Mouse (Mus musculus): ENCODE measurements at regions not wholly inside any gene's neighbourhood (a gene's known extent, or its start where the extent isn't known, plus 50 kb on each side); places are given as distances from the start of the nearest gene placed in this dataset.

GRCm38 (mm10) chr3:34338100-34338499 lies 257.0 kb upstream of the Dnajc19 start:
- H3K4me2 ChIP-seq: no peak overlapping the region
- no peak for ATAC-seq (ENCODE audit: insufficient number of reproducible peaks, low FRiP score)
- 71% methylated on average over 9 of the region's 9 CpGs for WGBS

GRCm38 (mm10) chr3:34333555-34333954 lies 252.4 kb upstream of the Dnajc19 start:
- no peak overlapping the region for H3K4me3 ChIP-seq
- H3K36me3 ChIP-seq: no peaks in the 10 kb centered on the region
- H3K9me3 ChIP-seq (replicated peaks): no peaks in the 10 kb centered on the region
- no peak overlapping the region for H3K27ac ChIP-seq (ENCODE audit: poor library complexity, severe bottlenecking)
- 61% methylated on average over 4 of the region's 4 CpGs for WGBS
- ATAC-seq (ENCODE audit: insufficient number of reproducible peaks, low FRiP score): no peak
- H3K4me2 ChIP-seq: no peak overlapping the region
- no peaks in the 10 kb centered on the region for H3K4me1 ChIP-seq (replicated peaks)
- H3K9ac ChIP-seq: no peak overlapping the region
- H3K27me3 ChIP-seq (replicated peaks): 0 out of 2 replicates have a peak, but pooled peaks cover 8% of the 10 kb centered on the region

More at GRCm38 (mm10) chr3:34338100-34338499, 257.0 kb upstream of the Dnajc19 start:
- H3K36me3 ChIP-seq: no peaks in the 10 kb centered on the region
- no peak overlapping the region for H3K4me3 ChIP-seq
- no peaks in the 10 kb centered on the region for H3K4me1 ChIP-seq (replicated peaks)
- no peak overlapping the region for H3K9ac ChIP-seq
- no peaks in the 10 kb centered on the region for H3K27me3 ChIP-seq (replicated peaks)
- H3K27ac ChIP-seq (ENCODE audit: poor library complexity, severe bottlenecking): no peak overlapping the region
- H3K9me3 ChIP-seq (replicated peaks): no peaks in the 10 kb centered on the region

DNA sequence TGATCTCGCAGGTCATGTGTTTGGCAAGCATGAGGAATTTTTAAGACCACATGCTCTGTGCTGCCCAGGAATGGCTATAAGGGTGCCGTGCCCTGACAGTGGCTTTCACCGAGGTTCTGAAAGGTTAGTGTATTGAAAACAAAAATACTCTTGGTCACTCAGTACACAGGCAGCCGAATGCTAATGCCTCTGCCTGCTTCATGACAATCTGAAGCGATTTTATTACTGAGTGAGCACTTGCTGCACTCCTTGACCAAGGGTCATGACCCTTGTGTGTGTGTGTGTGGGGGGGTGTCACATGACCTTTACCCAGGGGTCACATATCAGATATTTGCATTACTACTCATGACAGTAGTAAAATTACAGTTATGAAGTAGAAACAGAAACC lies 250.8 kb upstream of the Dnajc19 start:
- H3K27me3 ChIP-seq (replicated peaks): 0 out of 2 replicates have a peak, but pooled peaks cover 8% of the 10 kb centered on the region
- H3K36me3 ChIP-seq: no peaks in the 10 kb centered on the region
- 53% methylated on average over 5 of the region's 5 CpGs for WGBS
- H3K4me1 ChIP-seq (replicated peaks): no peaks in the 10 kb centered on the region
- no peak overlapping the region for H3K27ac ChIP-seq (ENCODE audit: poor library complexity, severe bottlenecking)
- no peak for ATAC-seq (ENCODE audit: insufficient number of reproducible peaks, low FRiP score)
- no peak overlapping the region for H3K9ac ChIP-seq
- H3K4me2 ChIP-seq: no peak overlapping the region
- no peaks in the 10 kb centered on the region for H3K9me3 ChIP-seq (replicated peaks)
- H3K4me3 ChIP-seq: no peak overlapping the region

DNA sequence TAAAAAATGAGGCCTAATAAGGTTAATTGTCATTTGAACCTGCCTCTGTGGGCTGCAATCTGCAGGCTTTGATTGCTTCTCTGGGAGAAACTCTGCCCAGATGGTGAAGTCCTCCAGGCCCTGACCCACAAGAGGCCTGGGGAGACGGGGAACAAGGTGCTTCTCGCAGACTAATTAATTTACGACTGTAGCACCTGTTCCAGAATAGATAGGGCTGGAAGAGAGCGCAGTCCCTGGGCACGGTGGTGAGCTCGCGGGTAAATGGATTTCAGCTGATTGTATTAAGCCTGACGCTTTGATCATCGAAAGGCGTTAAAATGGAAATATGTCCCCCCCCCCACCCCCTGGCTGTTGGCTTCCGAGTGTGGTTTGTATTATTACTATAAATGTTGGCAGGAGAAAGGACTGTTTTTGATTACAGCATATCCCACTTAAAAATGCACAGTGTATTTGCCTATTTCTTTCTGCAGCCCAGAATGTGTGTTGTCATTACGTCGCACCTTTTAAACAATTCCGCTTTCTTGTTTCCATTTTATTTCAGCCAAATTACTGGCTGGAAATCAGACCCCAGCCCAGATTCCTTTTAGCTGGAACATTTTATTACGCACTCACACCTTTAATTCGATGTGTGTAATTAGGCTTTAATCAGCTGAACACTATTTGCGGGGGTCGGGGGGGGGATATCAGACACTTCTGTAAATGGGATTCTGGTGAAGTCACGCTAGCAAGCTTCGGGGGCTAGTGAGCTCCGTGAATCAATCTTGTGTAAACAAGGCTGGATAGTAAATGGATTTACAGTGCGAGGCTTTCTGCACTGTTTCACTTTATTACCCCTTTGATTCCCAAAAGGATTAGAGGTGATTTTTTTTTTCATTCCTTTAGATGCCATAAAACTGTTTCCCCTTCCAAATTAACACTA lies 250.1 kb upstream of the Dnajc19 start:
- Histone ChIP-seq H3K9ac (no peak overlapping the region), H3K36me3 (no peaks in the 10 kb centered on the region), H3K27me3 (replicated peaks) (0 out of 2 replicates have a peak, but pooled peaks cover 10% of the 10 kb centered on the region), H3K4me1 (replicated peaks) (no peaks in the 10 kb centered on the region), H3K27ac (ENCODE audit: poor library complexity, severe bottlenecking) (no peak overlapping the region), H3K4me2 (no peak overlapping the region), H3K4me3 (no peak overlapping the region), H3K9me3 (replicated peaks) (no peaks in the 10 kb centered on the region)
- WGBS: 53% methylated on average over 22 of the region's 22 CpGs
- ATAC-seq (ENCODE audit: insufficient number of reproducible peaks, low FRiP score): no peak

- WGBS: 20% methylated on average over 2 of the region's 2 CpGs
- Histone ChIP-seq H3K27ac (ENCODE audit: poor library complexity, severe bottlenecking) (no peak overlapping the region), H3K36me3 (no peaks in the 10 kb centered on the region), H3K27me3 (replicated peaks) (0 out of 2 replicates have a peak, but pooled peaks cover 12% of the 10 kb centered on the region), H3K4me1 (replicated peaks) (no peaks in the 10 kb centered on the region), H3K9me3 (replicated peaks) (no peaks in the 10 kb centered on the region), H3K4me2 (no peak overlapping the region), H3K4me3 (no peak overlapping the region), H3K9ac (no peak overlapping the region)
- ATAC-seq (ENCODE audit: insufficient number of reproducible peaks, low FRiP score): no peak
Measured at GRCm38 (mm10) chr3:34328865-34329264, 247.7 kb upstream of the Dnajc19 start.

- 74% methylated on average over 1 of the region's 1 CpGs for WGBS
- Histone ChIP-seq H3K4me1 (replicated peaks) (0 out of 2 replicates have a peak, but pooled peaks cover 3% of the 10 kb centered on the region), H3K27me3 (replicated peaks) (0 out of 2 replicates have a peak, but pooled peaks cover 15% of the 10 kb centered on the region), H3K4me3 (no peak overlapping the region), H3K4me2 (no peak overlapping the region), H3K9ac (no peak overlapping the region), H3K9me3 (replicated peaks) (no peaks in the 10 kb centered on the region), H3K36me3 (no peaks in the 10 kb centered on the region), H3K27ac (ENCODE audit: poor library complexity, severe bottlenecking) (no peak overlapping the region)
- no peak for ATAC-seq (ENCODE audit: insufficient number of reproducible peaks, low FRiP score)
Measured at GRCm38 (mm10) chr3:34325669-34326068, 244.5 kb upstream of the Dnajc19 start.

GRCm38 (mm10) chr3:34322527-34323210 lies 241.5 kb upstream of the Dnajc19 start:
- H3K9ac ChIP-seq: no peak overlapping the region
- H3K9me3 ChIP-seq (replicated peaks): no peaks in the 10 kb centered on the region
- no peak overlapping the region for H3K27ac ChIP-seq (ENCODE audit: poor library complexity, severe bottlenecking)
- WGBS: 23% methylated on average over 15 of the region's 15 CpGs
- no peaks in the 10 kb centered on the region for H3K36me3 ChIP-seq
- ATAC-seq (ENCODE audit: insufficient number of reproducible peaks, low FRiP score): no peak
- 0 out of 2 replicates have a peak, but pooled peaks cover 3% of the 10 kb centered on the region for H3K4me1 ChIP-seq (replicated peaks)
- H3K4me2 ChIP-seq: no peak overlapping the region
- 0 out of 2 replicates have a peak, but pooled peaks cover 12% of the 10 kb centered on the region for H3K27me3 ChIP-seq (replicated peaks)
- H3K4me3 ChIP-seq: no peak overlapping the region

GRCm38 (mm10) chr3:34314798-34315197 lies 233.7 kb upstream of the Dnajc19 start:
- Histone ChIP-seq H3K9ac (no peak overlapping the region), H3K4me3 (no peak overlapping the region), H3K4me1 (replicated peaks) (no peaks in the 10 kb centered on the region), H3K36me3 (no peaks in the 10 kb centered on the region), H3K4me2 (no peak overlapping the region), H3K27ac (ENCODE audit: poor library complexity, severe bottlenecking) (no peak overlapping the region), H3K27me3 (replicated peaks) (no peaks in the 10 kb centered on the region), H3K9me3 (replicated peaks) (no peaks in the 10 kb centered on the region)
- no peak for ATAC-seq (ENCODE audit: insufficient number of reproducible peaks, low FRiP score)
- 92% methylated on average over 8 of the region's 8 CpGs for WGBS

GRCm38 (mm10) chr3:34314393-34314792 lies 233.3 kb upstream of the Dnajc19 start:
- Histone ChIP-seq H3K9me3 (replicated peaks) (no peaks in the 10 kb centered on the region), H3K36me3 (no peaks in the 10 kb centered on the region), H3K4me3 (no peak overlapping the region), H3K4me2 (no peak overlapping the region), H3K27me3 (replicated peaks) (no peaks in the 10 kb centered on the region), H3K4me1 (replicated peaks) (no peaks in the 10 kb centered on the region), H3K27ac (ENCODE audit: poor library complexity, severe bottlenecking) (no peak overlapping the region), H3K9ac (no peak overlapping the region)
- 78% methylated on average over 11 of the region's 11 CpGs for WGBS
- ATAC-seq (ENCODE audit: insufficient number of reproducible peaks, low FRiP score): no peak

GRCm38 (mm10) chr3:34311944-34312343 lies 230.8 kb upstream of the Dnajc19 start:
- Histone ChIP-seq H3K4me2 (no peak overlapping the region), H3K27ac (ENCODE audit: poor library complexity, severe bottlenecking) (no peak overlapping the region), H3K36me3 (no peaks in the 10 kb centered on the region), H3K9ac (no peak overlapping the region), H3K9me3 (replicated peaks) (no peaks in the 10 kb centered on the region), H3K4me1 (replicated peaks) (no peaks in the 10 kb centered on the region), H3K4me3 (no peak overlapping the region), H3K27me3 (replicated peaks) (no peaks in the 10 kb centered on the region)
- WGBS: 82% methylated on average over 6 of the region's 6 CpGs
- ATAC-seq (ENCODE audit: insufficient number of reproducible peaks, low FRiP score): no peak

- no peak for ATAC-seq (ENCODE audit: insufficient number of reproducible peaks, low FRiP score)
- Histone ChIP-seq H3K27me3 (replicated peaks) (no peaks in the 10 kb centered on the region), H3K4me2 (no peak overlapping the region), H3K9me3 (replicated peaks) (no peaks in the 10 kb centered on the region), H3K36me3 (no peaks in the 10 kb centered on the region), H3K27ac (ENCODE audit: poor library complexity, severe bottlenecking) (no peak overlapping the region), H3K4me3 (no peak overlapping the region), H3K9ac (no peak overlapping the region), H3K4me1 (replicated peaks) (no peaks in the 10 kb centered on the region)
- 77% methylated on average over 2 of the region's 2 CpGs for WGBS
Measured at GRCm38 (mm10) chr3:34299637-34300036, 218.5 kb upstream of the Dnajc19 start.
